Mouse (Mus musculus): ENCODE measurements around the gene Gnl3l.

GRCm38 (mm10) chrX:151059346-151059745, 42.2 kb upstream of the Gnl3l start:
- TF ChIP-seq CTCF (IDR thresholded peaks at IDR 0.05; ENCODE audit: low read depth) (no peak), EP300 (optimal IDR thresholded peaks at IDR 0.05) (no peak)
